Mouse (Mus musculus) liver, embryonic 14.5 days (tissue): ENCODE measurements around the gene Dhx57. TPM values are rescaled to one million over a fixed set of nuclear protein-coding genes. Genes with fewer than 3 reads are reported as not detected.

Experiments used
- ATAC-seq: fragments of 200-750 bp; cut with Nextera tagmentation; 2 replicates; pipeline ENCODE4 v1.8.0; 2017; ENCODE audit warnings: moderate number of reproducible peaks, mild to moderate bottlenecking, moderate library complexity; ENCODE audit not compliant: insufficient read depth
- DNase-seq, 3 experiments: peaks; one replicate each; pipeline ENCODE4 v3.0.0-alpha.2; 2012 to 2013; ENCODE audit warnings: low read depth in 3 of 3, low spot score in 3 of 3
- H3K27ac ChIP-seq: fragments of 300-500 bp; sonication (generic); 2 replicates; pipeline ENCODE4 v1.5.1; 2014; ENCODE audit warnings: moderate library complexity, mild to moderate bottlenecking, control low read depth, inconsistent platforms
- H3K27me3 ChIP-seq: fragments of 300-500 bp; sonication (generic); 2 replicates; pipeline ENCODE4 v1.6.1; 2014; ENCODE audit warnings: mild to moderate bottlenecking, low read length, moderate library complexity; ENCODE audit not compliant: control insufficient read depth, insufficient read depth
- H3K36me3 ChIP-seq: fragments of 300-500 bp; sonication (generic); replicated peaks from 2 replicates; pipeline ENCODE4 v1.6.1; 2014; ENCODE audit warnings: low read depth; ENCODE audit not compliant: control insufficient read depth, insufficient read depth
- H3K4me1 ChIP-seq, 2 experiments: fragments of 200-500 bp in 1 of 2; fragments of 300-500 bp in 1 of 2; sonication (generic) in 1 of 2; replicated peaks; 2 replicates each; pipeline ENCODE4 v1.6.1; 2012 to 2014; ENCODE audit warnings: antibody characterized with exemption in 1 of 2, inconsistent platforms in 1 of 2, low read length in 1 of 2; ENCODE audit not compliant: control insufficient read depth in 2 of 2, insufficient read depth in 2 of 2
- H3K4me2 ChIP-seq: fragments of 300-500 bp; sonication (generic); 2 replicates; pipeline ENCODE4 v1.6.1; 2014; ENCODE audit warnings: low read depth, mild to moderate bottlenecking, control low read depth, moderate library complexity
- H3K4me3 ChIP-seq, 2 experiments: fragments of 200-500 bp in 1 of 2; fragments of 300-500 bp in 1 of 2; sonication (generic) in 1 of 2; 2 replicates each; pipeline ENCODE4 v1.5.1; 2012 to 2014; ENCODE audit warnings: low read depth in 2 of 2, low read length in 2 of 2, mild to moderate bottlenecking in 2 of 2, control low read depth in 1 of 2, inconsistent platforms in 1 of 2, moderate library complexity in 1 of 2; ENCODE audit not compliant: insufficient read depth in 1 of 2
- H3K9ac ChIP-seq: fragments of 300-500 bp; sonication (generic); replicated peaks from 2 replicates; pipeline ENCODE4 v1.6.1; 2014; ENCODE audit warnings: mild to moderate bottlenecking, control low read depth, moderate library complexity
- H3K9me3 ChIP-seq: fragments of 300-500 bp; sonication (generic); 2 replicates; pipeline ENCODE4 v1.6.1; 2016; ENCODE audit warnings: low read length, mixed read lengths; ENCODE audit not compliant: control insufficient read depth
- CTCF ChIP-seq: IDR thresholded peaks from 2 replicates; pipeline ENCODE4 v1.5.1; 2016; ENCODE audit warnings: antibody characterized with exemption, low read depth, control low read depth
- EP300 ChIP-seq: IDR thresholded peaks from 2 replicates; pipeline ENCODE4 v1.6.1; 2016; ENCODE audit warnings: antibody characterized with exemption, low read depth
- WGBS: fragments of 180-500 bp; shearing (Covaris S2); extraction: QIAGEN DNeasy Blood & Tissue Kit; methylation state at CpG from one replicate; pipeline ENCODE4 v1.1.7; 2014; ENCODE audit not compliant: insufficient replicate concordance; 5-methylcytosine and 5-hydroxymethylcytosine counted together
- polyA plus RNA-seq, 2 experiments: library from polyadenylated mRNA; depleted of rRNA in 1 of 2; stranded (reverse) in 1 of 2; unstranded in 1 of 2; fragments of >200 nt; fragmentation: Nextera tagmentation in 1 of 2; extraction: Ambion mirVana in 1 of 2; gene quantifications; 2 replicates each; pipeline versions ENCODE4 v1.2.1 to v1.2.3; 2012 to 2014

Dhx57 gene
- polyA plus RNA-seq, 2 experiments, result 2.8 to 5.1 TPM

- 73% methylated on average over 13 of the region's 13 CpGs for WGBS
- H3K4me1 ChIP-seq, result peaks cover 0 to 5% of the 10 kb centered on the region in 2 experiments; a peak in 1 of 4 replicates
- H3K4me3 ChIP-seq, result no peak overlapping the region
- H3K36me3 ChIP-seq, result peaks cover 5% of the 10 kb centered on the region
- TF ChIP-seq CTCF, result no peak
- no peak for TF ChIP-seq EP300
- peak; percentile 63 for ATAC-seq
- H3K4me2 ChIP-seq, result no peak overlapping the region
- no peak overlapping the region for H3K27ac ChIP-seq
- H3K9me3 ChIP-seq, result no peaks in the 10 kb centered on the region
- no peak overlapping the region for H3K9ac ChIP-seq
- H3K27me3 ChIP-seq, result no peaks in the 10 kb centered on the region
- DNase-seq, result no peak
Observed at GRCm38 (mm10) chr17:80243116-80243515, 47.2 kb downstream of the Dhx57 start.

- DNase-seq (no peak), ATAC-seq (no peak)
- Histone ChIP-seq H3K4me1 (peaks cover 0 to 5% of the 10 kb centered on the region in 2 experiments; a peak in 1 of 4 replicates), H3K27ac (no peak overlapping the region), H3K4me3 (no peak overlapping the region), H3K9me3 (no peaks in the 10 kb centered on the region), H3K27me3 (no peaks in the 10 kb centered on the region), H3K9ac (no peak overlapping the region), H3K4me2 (no peak overlapping the region), H3K36me3 (peaks cover 5% of the 10 kb centered on the region)
- no peak for TF ChIP-seq EP300
- no peak for TF ChIP-seq CTCF
- 82% methylated on average over 9 of the region's 9 CpGs for WGBS
Observed at GRCm38 (mm10) chr17:80241594-80241993, 48.7 kb downstream of the Dhx57 start.

GRCm38 (mm10) chr17:80237475-80237874, 52.8 kb downstream of the Dhx57 start:
- Histone ChIP-seq H3K27ac (no peak overlapping the region), H3K9ac (no peak overlapping the region), H3K4me2 (no peak overlapping the region), H3K27me3 (no peaks in the 10 kb centered on the region), H3K9me3 (no peaks in the 10 kb centered on the region), H3K36me3 (peaks cover 5% of the 10 kb centered on the region), H3K4me3 (no peak overlapping the region), H3K4me1 (peaks cover 0 to 5% of the 10 kb centered on the region in 2 experiments; a peak in 2 of 4 replicates)
- TF ChIP-seq EP300 (no peak), CTCF (no peak)
- ATAC-seq (no peak), DNase-seq (no peak)
- WGBS, result 72% methylated on average over 5 of the region's 5 CpGs

DNA sequence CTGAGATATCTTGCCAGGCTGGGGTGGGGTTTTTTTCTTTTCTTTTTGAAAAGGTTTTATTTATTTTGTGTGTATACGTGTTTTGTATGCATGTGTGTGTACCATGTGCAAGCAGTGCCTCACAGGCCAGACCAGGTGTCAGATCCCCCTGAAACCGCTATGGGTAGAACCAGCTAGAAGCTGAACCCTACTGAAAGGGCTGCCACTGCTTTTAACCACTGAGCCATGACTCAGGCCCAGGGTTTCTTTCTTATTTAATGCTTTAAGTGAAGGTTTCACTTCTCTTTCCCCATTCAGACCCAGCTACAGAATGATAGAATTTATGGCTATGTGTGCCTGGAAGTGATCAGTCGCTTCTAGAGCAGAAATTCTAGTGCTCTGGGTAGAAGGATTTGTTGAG, 53.5 kb downstream of the Dhx57 start:
- no peak overlapping the region for H3K4me2 ChIP-seq
- peaks cover 5% of the 10 kb centered on the region for H3K36me3 ChIP-seq
- TF ChIP-seq CTCF, result no peak
- no peak for TF ChIP-seq EP300
- no peak overlapping the region for H3K27ac ChIP-seq
- H3K9me3 ChIP-seq, result no peaks in the 10 kb centered on the region
- no peaks in the 10 kb centered on the region for H3K27me3 ChIP-seq
- H3K9ac ChIP-seq, result no peak overlapping the region
- DNase-seq (no peak), ATAC-seq (no peak)
- no peak overlapping the region for H3K4me3 ChIP-seq
- 79% methylated on average over 3 of the region's 3 CpGs for WGBS
- H3K4me1 ChIP-seq, result peaks cover 2 to 7% of the 10 kb centered on the region in 2 experiments; a peak in 3 of 4 replicates

DNA sequence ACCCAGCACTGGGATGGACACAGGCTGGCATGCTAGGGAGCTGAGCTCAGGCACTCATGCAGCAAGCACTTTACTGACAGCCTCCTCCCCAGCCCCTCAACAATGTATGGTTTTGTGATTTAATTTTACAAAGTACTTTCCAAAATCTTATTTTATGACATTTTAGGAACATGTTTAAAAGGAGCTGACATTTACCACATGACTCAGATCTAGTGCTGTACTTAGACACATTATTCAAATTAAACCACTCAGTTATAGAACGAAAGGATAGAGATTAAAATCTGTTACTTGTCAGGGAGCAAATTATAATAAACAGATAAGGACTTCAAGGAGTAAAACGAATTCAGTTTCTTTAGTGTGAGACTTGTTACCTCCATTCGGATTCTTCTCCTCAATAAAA, 54.8 kb downstream of the Dhx57 start:
- DNase-seq, result no peak
- Histone ChIP-seq H3K36me3 (no peaks in the 10 kb centered on the region), H3K27me3 (no peaks in the 10 kb centered on the region), H3K4me1 (peaks cover 2 to 9% of the 10 kb centered on the region in 2 experiments; a peak in 3 of 4 replicates), H3K9ac (no peak overlapping the region), H3K4me3 (no peak overlapping the region), H3K27ac (no peak overlapping the region), H3K4me2 (no peak overlapping the region), H3K9me3 (no peaks in the 10 kb centered on the region)
- no peak for TF ChIP-seq EP300
- no peak for ATAC-seq
- WGBS, result 65% methylated on average over 3 of the region's 3 CpGs
